Mouse (Mus musculus): ENCODE measurements at regions not wholly inside any gene's neighbourhood (a gene's known extent, or its start where the extent isn't known, plus 50 kb on each side); places are given as distances from the start of the nearest gene placed in this dataset. TPM values are rescaled to one million over a fixed set of nuclear protein-coding genes. Genes with fewer than 3 reads are reported as not detected.

GRCm38 (mm10) chr5:118501624-118502023 lies 58.9 kb upstream of the Med13l start:
- no peaks in the 10 kb centered on the region for H3K36me3 ChIP-seq
- H3K9me3 ChIP-seq (replicated peaks), result no peaks in the 10 kb centered on the region
- H3K27me3 ChIP-seq, result no peaks in the 10 kb centered on the region
- H3K9ac ChIP-seq, result no peak overlapping the region
- H3K4me1 ChIP-seq, result peaks cover 7% of the 10 kb centered on the region; the same call in 1 of the 2 replicates
- no peak overlapping the region for H3K4me3 ChIP-seq
- no peak for ATAC-seq (ENCODE audit: low FRiP score)
- WGBS, result 64% methylated on average over 5 of the region's 5 CpGs
- no peak overlapping the region for H3K4me2 ChIP-seq (replicated peaks)
- no peak overlapping the region for H3K27ac ChIP-seq

GRCm38 (mm10) chr5:118502991-118503390 lies 57.5 kb upstream of the Med13l start:
- ATAC-seq (ENCODE audit: low FRiP score), result no peak

GRCm38 (mm10) chr5:118504170-118504569 lies 56.3 kb upstream of the Med13l start:
- H3K4me1 ChIP-seq, result peaks cover 7% of the 10 kb centered on the region; the same call in 1 of the 2 replicates
- H3K4me3 ChIP-seq, result no peak overlapping the region
- H3K4me2 ChIP-seq (replicated peaks), result no peak overlapping the region
- H3K27me3 ChIP-seq, result no peaks in the 10 kb centered on the region
- WGBS, result 91% methylated on average over 10 of the region's 10 CpGs
- no peak overlapping the region for H3K9ac ChIP-seq
- H3K36me3 ChIP-seq, result no peaks in the 10 kb centered on the region
- no peaks in the 10 kb centered on the region for H3K9me3 ChIP-seq (replicated peaks)
- ATAC-seq (ENCODE audit: low FRiP score), result no peak
- H3K27ac ChIP-seq, result no peak overlapping the region

More at GRCm38 (mm10) chr5:118502991-118503390, 57.5 kb upstream of the Med13l start:
- 76% methylated on average over 15 of the region's 15 CpGs for WGBS
- Histone ChIP-seq H3K36me3 (no peaks in the 10 kb centered on the region), H3K9ac (no peak overlapping the region), H3K4me1 (peaks cover 7% of the 10 kb centered on the region; the same call in 1 of the 2 replicates), H3K9me3 (replicated peaks) (no peaks in the 10 kb centered on the region), H3K27me3 (no peaks in the 10 kb centered on the region), H3K27ac (no peak overlapping the region), H3K4me3 (no peak overlapping the region), H3K4me2 (replicated peaks) (no peak overlapping the region)

GRCm38 (mm10) chr5:118504926-118505325 lies 55.6 kb upstream of the Med13l start:
- H3K4me3 ChIP-seq, result no peak overlapping the region
- H3K4me2 ChIP-seq (replicated peaks), result no peak overlapping the region
- no peak overlapping the region for H3K27ac ChIP-seq
- H3K9me3 ChIP-seq (replicated peaks), result no peaks in the 10 kb centered on the region
- H3K36me3 ChIP-seq, result no peaks in the 10 kb centered on the region
- H3K27me3 ChIP-seq, result no peaks in the 10 kb centered on the region
- H3K4me1 ChIP-seq, result peaks cover 7% of the 10 kb centered on the region; the same call in 1 of the 2 replicates
- ATAC-seq (ENCODE audit: low FRiP score), result no peak
- WGBS, result 30% methylated on average over 7 of the region's 7 CpGs
- H3K9ac ChIP-seq, result no peak overlapping the region

- Histone ChIP-seq H3K27me3 (peaks cover 12% of the 10 kb centered on the region), H3K4me3 (no peak overlapping the region), H3K9ac (no peak overlapping the region), H3K4me2 (replicated peaks) (no peak overlapping the region), H3K36me3 (no peaks in the 10 kb centered on the region), H3K4me1 (peaks cover 21% of the 10 kb centered on the region), H3K9me3 (replicated peaks) (no peaks in the 10 kb centered on the region), H3K27ac (no peak overlapping the region)
- ATAC-seq (ENCODE audit: low FRiP score), result no peak
- WGBS, result 74% methylated on average over 5 of the region's 5 CpGs
Measured at GRCm38 (mm10) chr5:118509871-118510270, 50.6 kb upstream of the Med13l start.

Small RNAs in the stretch of these regions (microRNA-seq; reads per million reads assigned to microRNA genes)
- gene Gm26455, result not detected

All from hindbrain, embryonic 12.5 days (tissue).